Mouse (Mus musculus) lung, adult 2 months (tissue): ENCODE data around the gene Gcn1l1. TPM values are rescaled to one million over a fixed set of nuclear protein-coding genes. Genes with fewer than 3 reads are reported as not detected.

ENCODE experiments used
- DNase-seq: peaks from one replicate; pipeline ENCODE4 v3.0.0; 2022
- H3K4me1 ChIP-seq: fragments of 200-500 bp; 2 replicates; pipeline ENCODE4 v1.6.1; 2011; ENCODE audit warnings: low read length; ENCODE audit not compliant: control insufficient read depth, insufficient read depth
- H3K4me3 ChIP-seq: fragments of 200-500 bp; replicated peaks from 2 replicates; pipeline ENCODE3; 2011; ENCODE audit warnings: low read depth, mild to moderate bottlenecking, control low read depth, low read length; ENCODE audit errors: extremely low read depth
- CTCF ChIP-seq: fragments of 200-500 bp; IDR thresholded peaks from 2 replicates; pipeline ENCODE4 v1.5.1; 2011; ENCODE audit warnings: mild to moderate bottlenecking, low read length, control low read depth; ENCODE audit not compliant: insufficient read depth
- POLR2A ChIP-seq: fragments of 200-500 bp; IDR thresholded peaks from 2 replicates; pipeline ENCODE4 v1.6.1; 2011; ENCODE audit warnings: low read depth, mild to moderate bottlenecking, control low read depth, low read length, borderline replicate concordance; ENCODE audit errors: extremely low read depth
- WGBS: fragments of 180-500 bp; shearing (Covaris S2); methylation state at CpG from one replicate; pipeline ENCODE4 v1.1.7; 2018; 5-methylcytosine and 5-hydroxymethylcytosine counted together
- polyA plus RNA-seq: library from polyadenylated mRNA; depleted of rRNA; stranded (reverse); fragments of >200 nt; gene quantifications from 2 replicates; pipeline ENCODE4 v1.2.3, GENCODE M21; 2012; rRNA removed

The Gcn1l1 gene
- polyA plus RNA-seq, 1 experiment, result 52.8 TPM

- Histone ChIP-seq H3K4me1 (no peaks in the 10 kb centered on the region), H3K4me3 (no peak overlapping the region)
- 41% methylated on average over 7 of the region's 7 CpGs for WGBS
- no peak for TF ChIP-seq POLR2A
- TF ChIP-seq CTCF, result no peak
- DNase-seq, result no peak
Measured at GRCm38 (mm10) chr5:115667894-115668293, 102.8 kb downstream of the Gcn1l1 start.

DNA sequence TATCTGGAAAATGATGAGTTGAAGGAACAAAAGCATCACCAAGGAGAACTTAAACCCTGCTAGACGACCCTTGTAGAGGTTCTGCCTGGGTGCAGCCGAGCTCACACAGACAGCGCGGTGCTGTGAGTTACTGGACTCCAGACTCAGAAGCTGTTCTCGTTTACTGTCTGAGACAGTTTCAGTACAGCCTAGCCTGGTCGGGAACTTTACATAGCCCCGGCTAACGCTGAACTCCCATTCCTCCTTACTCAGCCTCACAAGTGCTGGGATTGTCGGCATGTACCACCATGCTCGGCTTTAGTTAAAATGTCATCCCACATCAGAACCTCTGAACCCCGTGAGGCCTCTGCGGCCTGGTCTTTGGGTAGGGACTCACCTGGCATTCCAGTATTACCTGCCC lies 103.9 kb downstream of the Gcn1l1 start:
- Histone ChIP-seq H3K4me1 (no peaks in the 10 kb centered on the region), H3K4me3 (no peak overlapping the region)
- DNase-seq, result no peak
- TF ChIP-seq POLR2A (no peak), CTCF (no peak)
- 81% methylated on average over 12 of the region's 12 CpGs for WGBS

DNA sequence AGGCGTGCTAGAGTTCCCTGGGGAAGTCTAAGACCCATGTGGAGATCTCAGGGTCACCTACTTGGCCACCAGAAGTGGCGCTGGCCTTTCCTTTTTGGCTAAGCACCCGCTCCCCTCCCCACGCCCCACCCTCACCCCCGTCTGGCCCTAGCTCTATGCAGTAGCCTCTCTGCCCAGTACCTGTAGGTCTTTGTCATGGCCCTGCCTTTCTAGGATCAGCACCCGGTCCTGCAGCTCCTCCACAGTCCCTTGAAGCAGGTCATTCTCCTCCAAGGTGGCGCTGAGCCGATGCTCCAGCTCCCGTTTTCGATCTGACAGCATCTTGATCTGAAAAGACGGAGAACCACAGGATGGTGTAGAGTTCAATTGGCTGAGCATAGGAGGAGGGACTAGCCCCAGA lies 104.9 kb downstream of the Gcn1l1 start:
- Histone ChIP-seq H3K4me3 (no peak overlapping the region), H3K4me1 (no peaks in the 10 kb centered on the region)
- WGBS, result 87% methylated on average over 11 of the region's 11 CpGs
- no peak for TF ChIP-seq POLR2A
- no peak for TF ChIP-seq CTCF
- no peak for DNase-seq

GRCm38 (mm10) chr5:115670406-115670805 lies 105.4 kb downstream of the Gcn1l1 start:
- 49% methylated on average over 2 of the region's 2 CpGs for WGBS

GRCm38 (mm10) chr5:115671846-115672245 lies 106.8 kb downstream of the Gcn1l1 start:
- DNase-seq, result no peak
- no peak for TF ChIP-seq CTCF
- no peak for TF ChIP-seq POLR2A
- 64% methylated on average over 8 of the region's 8 CpGs for WGBS

More at GRCm38 (mm10) chr5:115670406-115670805, 105.4 kb downstream of the Gcn1l1 start:
- Histone ChIP-seq H3K4me1 (no peaks in the 10 kb centered on the region), H3K4me3 (no peak overlapping the region)
- TF ChIP-seq CTCF (no peak), POLR2A (no peak)
- no peak for DNase-seq

More at GRCm38 (mm10) chr5:115671846-115672245, 106.8 kb downstream of the Gcn1l1 start:
- Histone ChIP-seq H3K4me1 (no peaks in the 10 kb centered on the region), H3K4me3 (no peak overlapping the region)

Other genes starting within 250 kb of the Gcn1l1 start
- gene Srsf9, start 238.1 kb upstream of the Gcn1l1 start, polyA plus RNA-seq, result 46.0 and 49.0 TPM in 2 replicates
- gene Gatc, start 224.1 kb upstream of the Gcn1l1 start, polyA plus RNA-seq, result 11.3 and 12.0 TPM in 2 replicates
- gene Triap1, start 224.0 kb upstream of the Gcn1l1 start, polyA plus RNA-seq, result 9.2 and 10.8 TPM in 2 replicates
- gene Cox6a1, start 216.3 kb upstream of the Gcn1l1 start, polyA plus RNA-seq, result 2,050 and 2,118 TPM in 2 replicates
- gene Msi1, start 135.7 kb upstream of the Gcn1l1 start, polyA plus RNA-seq, result 0.91 and 1.9 TPM in 2 replicates
- gene Pla2g1b, start 99.0 kb upstream of the Gcn1l1 start, polyA plus RNA-seq, result 38.0 and 46.8 TPM in 2 replicates
- 36.5 and 38.3 TPM in 2 replicates for gene Sirt4, start 80.5 kb upstream of the Gcn1l1 start, polyA plus RNA-seq
- 214 and 226 TPM in 2 replicates for gene Pxn, start 58.6 kb upstream of the Gcn1l1 start, polyA plus RNA-seq
- gene Rplp0, start 5.8 kb upstream of the Gcn1l1 start, polyA plus RNA-seq, result 1,185 and 1,411 TPM in 2 replicates
- gene Rab35, start 66.7 kb downstream of the Gcn1l1 start, polyA plus RNA-seq, result 62.3 and 70.3 TPM in 2 replicates
- 25.9 and 26.2 TPM in 2 replicates for gene Bicdl1, start 166.4 kb downstream of the Gcn1l1 start, polyA plus RNA-seq